Mouse (Mus musculus) CH12.LX (cell line): ENCODE data around the gene Fam122c. TPM values are rescaled to one million over a fixed set of nuclear protein-coding genes. Genes with fewer than 3 reads are reported as not detected.

Experiments used
- polyA plus RNA-seq: library from polyadenylated mRNA; unstranded; fragments of >175 nt; gene quantifications from 2 replicates; pipeline ENCODE4 v1.2.1, GENCODE M21; 2012; ENCODE audit warnings: low read depth; ENCODE audit not compliant: insufficient read length
- total RNA-seq, 2 experiments: library from RNA; depleted of rRNA; stranded (reverse); fragments of 300-350 nt in 1 of 2; fragments of >200 nt in 1 of 2; gene quantifications; 2 replicates each; pipeline ENCODE4 v1.2.3; 2012 to 2014

Fam122c gene
- total and polyA plus RNA-seq, 3 experiments: not detected

Other genes starting within 250 kb of the Fam122c start
- not detected in 2 replicates for gene Plac1, start 33.3 kb upstream of the Fam122c start, total RNA-seq (2012; rRNA removed)
- not detected in 2 replicates for gene Plac1, start 33.3 kb upstream of the Fam122c start, total RNA-seq (2014; rRNA removed)
- not detected in 2 replicates for gene Plac1, start 33.3 kb upstream of the Fam122c start, polyA plus RNA-seq
- gene Fam122b, start 3.6 kb upstream of the Fam122c start, total RNA-seq (2012; rRNA removed): 5.2 and 5.4 TPM in 2 replicates
- gene Fam122b, start 3.6 kb upstream of the Fam122c start, total RNA-seq (2014; rRNA removed): 16.4 and 18.9 TPM in 2 replicates
- 19.2 and 24.4 TPM in 2 replicates for gene Fam122b, start 3.6 kb upstream of the Fam122c start, polyA plus RNA-seq
- 4.4 and 4.6 TPM in 2 replicates for gene Mospd1, start 97.1 kb downstream of the Fam122c start, total RNA-seq (2012; rRNA removed)
- 14.5 and 15.5 TPM in 2 replicates for gene Mospd1, start 97.1 kb downstream of the Fam122c start, total RNA-seq (2014; rRNA removed)
- 5.6 and 7.0 TPM in 2 replicates for gene Mospd1, start 97.1 kb downstream of the Fam122c start, polyA plus RNA-seq
- not detected in 2 replicates for gene Etd, start 161.5 kb downstream of the Fam122c start, total RNA-seq (2012; rRNA removed)
- not detected in 2 replicates for gene Etd, start 161.5 kb downstream of the Fam122c start, total RNA-seq (2014; rRNA removed)
- not detected in 2 replicates for gene Etd, start 161.5 kb downstream of the Fam122c start, polyA plus RNA-seq